ENCODE assay signal across 16 mouse cellular contexts in the genomic region with DNA sequence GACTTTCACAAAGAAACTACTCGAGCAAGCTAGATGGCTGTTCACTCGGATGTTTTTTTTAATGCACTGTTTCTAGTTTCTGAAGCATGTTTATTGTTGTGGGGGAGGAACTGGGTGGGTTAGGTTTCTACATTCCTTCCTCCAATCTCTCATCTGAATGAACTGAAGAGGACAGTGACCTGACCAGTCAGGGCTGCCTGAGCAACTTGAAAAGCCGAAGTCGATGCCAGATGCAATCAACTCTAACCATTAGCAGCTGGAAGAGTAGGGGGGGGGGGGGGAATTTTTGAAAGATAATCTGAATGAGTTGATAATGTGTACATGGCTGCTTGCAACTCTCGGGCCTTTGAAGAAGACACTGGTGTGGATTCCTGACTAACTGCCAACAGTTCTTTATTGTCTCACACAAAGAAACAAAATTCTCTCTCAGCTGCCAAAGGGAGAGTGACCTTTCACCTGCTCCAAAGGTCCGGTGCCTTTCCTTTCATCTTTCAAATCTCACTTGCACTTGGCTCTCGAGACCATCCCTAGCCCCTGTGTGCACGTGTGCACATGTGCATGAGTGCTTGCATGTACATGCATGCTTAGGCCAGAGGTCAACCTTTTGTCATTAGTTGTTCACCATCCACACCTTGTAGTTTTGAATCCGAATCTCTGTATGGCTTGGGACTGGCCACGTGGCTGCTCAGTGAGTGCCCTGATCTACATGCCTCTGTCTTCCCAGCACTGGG. TPM values are rescaled to one million over a fixed set of nuclear protein-coding genes. Genes with fewer than 3 reads are reported as not detected.
DNase-seq lines count a peak whose midpoint lies in the region; ATAC-seq lines count a peak whose summit lies in the region.
"Had no signal": no experiment of that assay in that cellular context is flagged by ENCODE, and none has a peak within 500 bp of the region (broad histone marks: within the 10 kb centered on the region; RNA-seq: fewer than 3 reads in every experiment).

No protein-coding gene starts in this region.

- ATAC-seq in hindbrain, embryonic 11.5 days (ENCODE audit: low FRiP score), result no peak
- 0 out of 2 replicates have a peak, but pooled peaks have one; percentile 24 for ATAC-seq in midbrain, embryonic 13.5 days
- no peak for ATAC-seq in midbrain, embryonic 11.5 days (ENCODE audit: low FRiP score)
- ATAC-seq in embryonic facial prominence, embryonic 15.5 days (ENCODE audit: insufficient number of reproducible peaks, low FRiP score, low TSS enrichment, low read depth), result no peak
- no peak for ATAC-seq in erythroid progenitor cell, adult 5-6 weeks (replicated peaks; ENCODE audit: low FRiP score, poor library complexity, severe bottlenecking)
- ATAC-seq: forebrain, embryonic 16.5 days had no signal

- H3K36me3 ChIP-seq in hindbrain, embryonic 10.5 days, result 0 out of 2 replicates have a peak, but pooled peaks cover 10% of the 10 kb centered on the region
- no peaks in the 10 kb centered on the region for H3K36me3 ChIP-seq in hindbrain, embryonic 11.5 days (ENCODE audit: control insufficient read depth, insufficient read depth, low read length)
- 0 out of 2 replicates have a peak, but pooled peaks cover 4% of the 10 kb centered on the region for H3K36me3 ChIP-seq in midbrain, embryonic 13.5 days
- H3K36me3 ChIP-seq in midbrain, embryonic 11.5 days (ENCODE audit: control insufficient read depth, insufficient read depth, low read length), result no peaks in the 10 kb centered on the region; the same call in 1 of the 2 replicates
- H3K36me3 ChIP-seq in embryonic facial prominence, embryonic 15.5 days, result no peaks in the 10 kb centered on the region

- 45% methylated on average over 10 of the region's 10 CpGs for WGBS in hindbrain, embryonic 10.5 days
- WGBS in hindbrain, embryonic 11.5 days, result 54% methylated on average over 10 of the region's 10 CpGs
- WGBS in midbrain, embryonic 13.5 days, result 60% methylated on average over 10 of the region's 10 CpGs
- WGBS in midbrain, embryonic 11.5 days, result 66% methylated on average over 10 of the region's 10 CpGs
- WGBS in embryonic facial prominence, embryonic 15.5 days, result 36% methylated on average over 10 of the region's 10 CpGs

- no peaks in the 10 kb centered on the region for H3K27me3 ChIP-seq in hindbrain, embryonic 10.5 days (ENCODE audit: insufficient read depth, poor library complexity, severe bottlenecking)
- no peaks in the 10 kb centered on the region for H3K27me3 ChIP-seq in hindbrain, embryonic 11.5 days (ENCODE audit: control insufficient read depth, insufficient read depth, low read length)
- no peaks in the 10 kb centered on the region for H3K27me3 ChIP-seq in midbrain, embryonic 13.5 days
- no peaks in the 10 kb centered on the region for H3K27me3 ChIP-seq in midbrain, embryonic 11.5 days (ENCODE audit: control insufficient read depth, insufficient read depth, low read length)
- no peaks in the 10 kb centered on the region for H3K27me3 ChIP-seq in embryonic facial prominence, embryonic 15.5 days
- H3K27me3 ChIP-seq: embryonic facial prominence, embryonic 13.5 days; heart, embryonic 13.5 days had no signal

- peaks cover 8% of the 10 kb centered on the region for H3K4me1 ChIP-seq in hindbrain, embryonic 10.5 days (replicated peaks)
- H3K4me1 ChIP-seq in hindbrain, embryonic 11.5 days (replicated peaks; ENCODE audit: control insufficient read depth, insufficient read depth, low read length), result no peaks in the 10 kb centered on the region
- H3K4me1 ChIP-seq in midbrain, embryonic 13.5 days (replicated peaks), result no peaks in the 10 kb centered on the region
- peaks cover 2% of the 10 kb centered on the region; the same call in 1 of the 2 replicates for H3K4me1 ChIP-seq in midbrain, embryonic 11.5 days (ENCODE audit: control insufficient read depth, insufficient read depth, low read length)
- peaks cover 9% of the 10 kb centered on the region for H3K4me1 ChIP-seq in embryonic facial prominence, embryonic 15.5 days

- H3K4me3 ChIP-seq in hindbrain, embryonic 10.5 days, result no peak overlapping the region
- H3K4me3 ChIP-seq in hindbrain, embryonic 11.5 days (ENCODE audit: low read depth, low read length), result no peak overlapping the region
- H3K4me3 ChIP-seq in midbrain, embryonic 13.5 days (replicated peaks), result no peak overlapping the region
- H3K4me3 ChIP-seq in midbrain, embryonic 11.5 days (ENCODE audit: low read depth, low read length), result no peak overlapping the region
- no peak overlapping the region for H3K4me3 ChIP-seq in embryonic facial prominence, embryonic 15.5 days (replicated peaks)
- H3K4me3 ChIP-seq: embryonic facial prominence, embryonic 13.5 days; heart, embryonic 13.5 days; myocyte had no signal

- no peak overlapping the region for H3K4me2 ChIP-seq in hindbrain, embryonic 11.5 days (replicated peaks; ENCODE audit: low read depth, low read length)
- H3K4me2 ChIP-seq in midbrain, embryonic 13.5 days (replicated peaks), result no peak overlapping the region
- no peak overlapping the region for H3K4me2 ChIP-seq in midbrain, embryonic 11.5 days
- H3K4me2 ChIP-seq in embryonic facial prominence, embryonic 15.5 days (replicated peaks), result no peak overlapping the region
- H3K4me2 ChIP-seq: embryonic facial prominence, embryonic 13.5 days; heart, embryonic 13.5 days had no signal

- H3K27ac ChIP-seq in hindbrain, embryonic 10.5 days, result no peak overlapping the region
- no peak overlapping the region for H3K27ac ChIP-seq in hindbrain, embryonic 11.5 days (ENCODE audit: low read depth, low read length)
- no peak overlapping the region for H3K27ac ChIP-seq in midbrain, embryonic 13.5 days
- no peak overlapping the region for H3K27ac ChIP-seq in midbrain, embryonic 11.5 days (ENCODE audit: low read depth, low read length)
- peak overlapping the region; percentile 44; the same call in 1 of the 2 replicates for H3K27ac ChIP-seq in embryonic facial prominence, embryonic 15.5 days (replicated peaks)
- H3K27ac ChIP-seq: embryonic facial prominence, embryonic 13.5 days; heart, embryonic 13.5 days had no signal

- DNase-seq in hindbrain, embryonic 10.5 days (ENCODE audit: low spot score), result peak; percentile 7
- DNase-seq in hindbrain, embryonic 11.5 days (ENCODE audit: low spot score), result no peak
- DNase-seq in midbrain, embryonic 11.5 days (ENCODE audit: low spot score, missing footprints), result no peak
- DNase-seq in kidney, postnatal 4 days, result peak; percentile 9 to 20
- DNase-seq: cerebellum, adult 8-10 months; gastrocnemius, postnatal 10 days; right cerebral cortex, postnatal 4 days had no signal

- H3K9ac ChIP-seq in hindbrain, embryonic 11.5 days (ENCODE audit: low read depth, low read length), result no peak overlapping the region
- no peak overlapping the region for H3K9ac ChIP-seq in midbrain, embryonic 13.5 days (replicated peaks)
- no peak overlapping the region for H3K9ac ChIP-seq in midbrain, embryonic 11.5 days (ENCODE audit: low read length)
- no peak overlapping the region for H3K9ac ChIP-seq in embryonic facial prominence, embryonic 15.5 days
- H3K9ac ChIP-seq: embryonic facial prominence, embryonic 13.5 days; heart, embryonic 13.5 days had no signal

- no peaks in the 10 kb centered on the region for H3K9me3 ChIP-seq in hindbrain, embryonic 10.5 days
- H3K9me3 ChIP-seq in hindbrain, embryonic 11.5 days (ENCODE audit: control insufficient read depth, low read length), result no peaks in the 10 kb centered on the region
- H3K9me3 ChIP-seq in midbrain, embryonic 13.5 days, result no peaks in the 10 kb centered on the region
- H3K9me3 ChIP-seq in midbrain, embryonic 11.5 days (ENCODE audit: control insufficient read depth, low read length), result no peaks in the 10 kb centered on the region
- no peaks in the 10 kb centered on the region for H3K9me3 ChIP-seq in embryonic facial prominence, embryonic 15.5 days (replicated peaks)
- H3K9me3 ChIP-seq: embryonic facial prominence, embryonic 13.5 days; heart, embryonic 13.5 days had no signal

RNA-seq across cellular contexts. Expression of gene Gm9747, which starts 14.5 kb away (rescaled TPM):
- 23.3 and 25.1 TPM in 2 replicates for polyA plus RNA-seq in hindbrain, embryonic 10.5 days (2016; fragmentation: Nextera tagmentation; extraction: Ambion mirVana)
- 31.1 and 32.8 TPM in 2 replicates for polyA plus RNA-seq in hindbrain, embryonic 11.5 days (2014; fragmentation: Nextera tagmentation; extraction: Ambion mirVana)
- 20.9 and 21.0 TPM in 2 replicates for polyA plus RNA-seq in midbrain, embryonic 13.5 days (2015; fragmentation: Nextera tagmentation; extraction: Ambion mirVana)
- polyA plus RNA-seq in midbrain, embryonic 11.5 days (2014; fragmentation: Nextera tagmentation; extraction: Ambion mirVana), result 22.6 and 23.7 TPM in 2 replicates
- 34.4 and 38.8 TPM in 2 replicates for polyA plus RNA-seq in embryonic facial prominence, embryonic 15.5 days (2015; fragmentation: Nextera tagmentation; extraction: Ambion mirVana)
- not detected in 2 replicates for total RNA-seq in erythroid progenitor cell, adult 5-6 weeks (2015; ENCODE audit: low replicate concordance)
- not detected in 2 replicates for total RNA-seq in erythroid progenitor cell, adult 5-6 weeks (2017; ENCODE audit: low replicate concordance)
- total RNA-seq: adrenal gland, adult 18-20 months; gastrocnemius, postnatal 10 days; layer of hippocampus, postnatal 14 days had no signal

RNA-seq across cellular contexts. Expression of gene Irs1, which starts 43.8 kb away (rescaled TPM):
- 8.3 and 9.3 TPM in 2 replicates for polyA plus RNA-seq in hindbrain, embryonic 10.5 days (2016; fragmentation: Nextera tagmentation; extraction: Ambion mirVana)
- polyA plus RNA-seq in hindbrain, embryonic 11.5 days (2014; fragmentation: Nextera tagmentation; extraction: Ambion mirVana), result 7.4 and 8.7 TPM in 2 replicates
- 6.6 and 7.9 TPM in 2 replicates for polyA plus RNA-seq in midbrain, embryonic 13.5 days (2015; fragmentation: Nextera tagmentation; extraction: Ambion mirVana)
- 5.3 and 5.9 TPM in 2 replicates for polyA plus RNA-seq in midbrain, embryonic 11.5 days (2014; fragmentation: Nextera tagmentation; extraction: Ambion mirVana)
- 10.8 and 12.0 TPM in 2 replicates for polyA plus RNA-seq in embryonic facial prominence, embryonic 15.5 days (2015; fragmentation: Nextera tagmentation; extraction: Ambion mirVana)
- total RNA-seq in erythroid progenitor cell, adult 5-6 weeks (2015; ENCODE audit: low replicate concordance), result 0.84 TPM in 1 of 2 replicates, not detected in the other
- total RNA-seq in erythroid progenitor cell, adult 5-6 weeks (2017; ENCODE audit: low replicate concordance), result 0.26 TPM in 1 of 2 replicates, not detected in the other

Comparison
In these comparisons a context has a peak if more than half of its experiments do, and no peak if none do; other contexts are left out.
1. DNase-seq: peak in hindbrain, embryonic 10.5 days (single experiment) and kidney, postnatal 4 days (2 of 2); none in hindbrain, embryonic 11.5 days (single experiment) and midbrain, embryonic 11.5 days (single experiment).